Mouse (Mus musculus): ENCODE results near the gene Rpp40.

Rpp40 gene

GRCm38 (mm10) chr13:35851581-35851980, 54.6 kb downstream of the Rpp40 start:
- no peak for DNase-seq (ENCODE audit: low read depth)

- no peak for DNase-seq (ENCODE audit: low read depth)
These were observed 57.5 kb downstream of the Rpp40 start for GRCm38 (mm10) chr13:35848694-35849093.

- no peak for DNase-seq (ENCODE audit: low read depth)
These were observed 60.9 kb downstream of the Rpp40 start for GRCm38 (mm10) chr13:35845306-35845705.
